8 mouse cellular contexts compared by ENCODE assay signal in the genomic region with DNA sequence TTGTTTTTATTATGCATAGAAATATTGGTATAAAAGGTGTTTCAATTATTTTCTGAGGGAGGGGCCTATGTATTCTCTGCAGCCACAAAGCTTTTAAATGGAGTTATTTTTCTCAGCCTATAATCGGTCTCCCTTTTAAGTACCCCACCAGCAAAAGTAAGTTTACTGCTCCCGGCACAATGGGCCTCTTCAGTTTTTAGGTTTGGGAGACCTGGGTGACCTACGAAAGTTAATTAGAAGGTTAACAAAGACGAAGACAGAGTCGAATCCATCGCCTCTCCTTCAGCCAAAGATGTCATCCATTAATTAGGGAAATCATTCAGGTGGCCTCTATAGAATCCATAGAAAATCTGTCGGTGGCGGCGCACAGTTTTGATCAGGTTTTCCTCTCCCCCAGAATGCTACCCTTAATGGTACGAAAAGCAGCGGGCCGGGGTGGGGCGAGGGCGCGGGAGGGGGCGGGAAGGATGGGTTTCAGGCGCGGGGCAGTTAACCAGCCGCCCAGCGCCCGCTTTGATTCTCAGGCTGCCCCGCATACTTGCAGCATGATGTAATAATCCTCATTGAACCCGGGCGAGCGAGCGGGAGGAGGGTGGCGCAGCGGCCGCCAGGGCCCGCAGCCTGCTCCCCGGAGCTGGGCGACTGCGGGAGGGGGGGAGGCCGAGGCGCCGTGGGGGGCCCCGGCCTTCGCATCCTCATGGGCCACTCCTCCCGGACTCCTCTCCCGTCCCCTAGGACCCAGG. TPM values are rescaled to one million over a fixed set of nuclear protein-coding genes. Genes with fewer than 3 reads are reported as not detected.
A peak's percentile ranks its signal among the peaks of the same experiment; 100 is the strongest.
DNase-seq lines count a peak whose midpoint lies in the region; ATAC-seq and TF ChIP-seq lines count a peak whose summit lies in the region.

No protein-coding gene starts in this region.

- H3K4me3 ChIP-seq in kidney, embryonic 15.5 days (replicated peaks): peak overlapping the region; percentile 31
- peak overlapping the region; percentile 29 for H3K4me3 ChIP-seq in hindbrain, embryonic 13.5 days
- H3K4me3 ChIP-seq in midbrain, embryonic 12.5 days: peak overlapping the region; percentile 43

- TF ChIP-seq CTCF in brain, embryonic 14.5 days (IDR thresholded peaks at IDR 0.05; ENCODE audit: borderline replicate concordance, extremely low read depth, insufficient read depth, insufficient read length): 0 out of 2 replicates have a peak, but pooled peaks have one; percentile 14

- no peak for DNase-seq in kidney, adult 11 months
- DNase-seq in brain, embryonic 14.5 days (ENCODE audit: low read depth): peak; percentile 92
- DNase-seq in layer of hippocampus, adult 18-20 months (ENCODE audit: low spot score in 2 of 2): no peak
- no peak for DNase-seq in frontal cortex, adult 2 months (ENCODE audit: extremely low spot score in 1 of 2, low spot score in 1 of 2)
- no peak for DNase-seq in frontal cortex, postnatal 36 days (ENCODE audit: low spot score in 2 of 2)

- H3K9ac ChIP-seq in kidney, embryonic 15.5 days: no peak overlapping the region
- H3K9ac ChIP-seq in hindbrain, embryonic 13.5 days: no peak overlapping the region
- H3K9ac ChIP-seq in midbrain, embryonic 12.5 days (replicated peaks): peak overlapping the region; percentile 52

- TF ChIP-seq POLR2A in brain, embryonic 14.5 days (IDR thresholded peaks at IDR 0.05; ENCODE audit: borderline replicate concordance, extremely low read depth, insufficient read depth, insufficient read length, poor library complexity, severe bottlenecking): no peak

- H3K9me3 ChIP-seq in kidney, embryonic 15.5 days (replicated peaks): no peaks in the 10 kb centered on the region
- 0 out of 2 replicates have a peak, but pooled peaks cover 4% of the 10 kb centered on the region for H3K9me3 ChIP-seq in hindbrain, embryonic 13.5 days
- H3K9me3 ChIP-seq in midbrain, embryonic 12.5 days: no peaks in the 10 kb centered on the region

- under 1% methylated on average over 37 of the region's 40 CpGs for WGBS in kidney, embryonic 15.5 days
- WGBS in hindbrain, embryonic 13.5 days: under 1% methylated on average over 38 of the region's 40 CpGs
- under 1% methylated on average over 39 of the region's 40 CpGs for WGBS in midbrain, embryonic 12.5 days

- peaks cover 7% of the 10 kb centered on the region for H3K4me1 ChIP-seq in kidney, embryonic 15.5 days
- H3K4me1 ChIP-seq in hindbrain, embryonic 13.5 days (replicated peaks): peaks cover 5% of the 10 kb centered on the region
- H3K4me1 ChIP-seq in midbrain, embryonic 12.5 days: peaks cover 34% of the 10 kb centered on the region

- H3K36me3 ChIP-seq in kidney, embryonic 15.5 days: no peaks in the 10 kb centered on the region
- H3K36me3 ChIP-seq in hindbrain, embryonic 13.5 days: no peaks in the 10 kb centered on the region
- H3K36me3 ChIP-seq in midbrain, embryonic 12.5 days: no peaks in the 10 kb centered on the region

- H3K27me3 ChIP-seq in kidney, embryonic 15.5 days: peaks cover 93% of the 10 kb centered on the region
- H3K27me3 ChIP-seq in hindbrain, embryonic 13.5 days: peaks cover 96% of the 10 kb centered on the region
- H3K27me3 ChIP-seq in midbrain, embryonic 12.5 days: peaks cover 83% of the 10 kb centered on the region

- ATAC-seq in kidney, embryonic 15.5 days (replicated peaks; ENCODE audit: low FRiP score): 0 out of 2 replicates have a peak, but pooled peaks have one; percentile 46
- 0 out of 2 replicates have a peak, but pooled peaks have one; percentile 28 for ATAC-seq in hindbrain, embryonic 13.5 days (ENCODE audit: low FRiP score)
- peak; percentile 80 for ATAC-seq in midbrain, embryonic 12.5 days (ENCODE audit: low FRiP score, low read depth)

- no peak overlapping the region for H3K27ac ChIP-seq in kidney, embryonic 15.5 days
- no peak overlapping the region for H3K27ac ChIP-seq in hindbrain, embryonic 13.5 days
- no peak overlapping the region for H3K27ac ChIP-seq in midbrain, embryonic 12.5 days (replicated peaks)

- H3K4me2 ChIP-seq in kidney, embryonic 15.5 days: peak overlapping the region; percentile 57
- peak overlapping the region; percentile 52 for H3K4me2 ChIP-seq in hindbrain, embryonic 13.5 days
- peak overlapping the region; percentile 71 for H3K4me2 ChIP-seq in midbrain, embryonic 12.5 days (replicated peaks)

RNA-seq across cellular contexts. Expression of gene Ostm1, which starts 30.2 kb away (rescaled TPM):
- 14.5 and 14.9 TPM in 2 replicates for polyA plus RNA-seq in kidney, embryonic 15.5 days (2015; fragmentation: Nextera tagmentation; extraction: Ambion mirVana)
- 29.2 and 37.4 TPM in 2 replicates for polyA plus RNA-seq in brain, embryonic 14.5 days (2012; rRNA removed)
- polyA plus RNA-seq in hindbrain, embryonic 13.5 days (2015; fragmentation: Nextera tagmentation; extraction: Ambion mirVana): 32.0 and 32.2 TPM in 2 replicates
- 35.4 and 40.1 TPM in 2 replicates for polyA plus RNA-seq in midbrain, embryonic 12.5 days (2016; fragmentation: Nextera tagmentation; extraction: Ambion mirVana)
- total RNA-seq in layer of hippocampus, adult 18-20 months (2021): 10 to 100 TPM; 58.9 to 59.8 TPM
- polyA plus RNA-seq in frontal cortex, adult 2 months (2012; rRNA removed): 42.6 and 45.7 TPM in 2 replicates

RNA-seq across cellular contexts. Expression of gene Nr2e1, which starts 30.4 kb away (rescaled TPM):
- 0.17 TPM in 1 of 2 replicates, not detected in the other for polyA plus RNA-seq in kidney, embryonic 15.5 days (2015; fragmentation: Nextera tagmentation; extraction: Ambion mirVana)
- polyA plus RNA-seq in brain, embryonic 14.5 days (2012; rRNA removed): 14.6 and 34.7 TPM in 2 replicates
- polyA plus RNA-seq in hindbrain, embryonic 13.5 days (2015; fragmentation: Nextera tagmentation; extraction: Ambion mirVana): 0.39 and 0.49 TPM in 2 replicates
- 35.2 and 46.5 TPM in 2 replicates for polyA plus RNA-seq in midbrain, embryonic 12.5 days (2016; fragmentation: Nextera tagmentation; extraction: Ambion mirVana)
- total RNA-seq in layer of hippocampus, adult 18-20 months (2021): 10 to 100 TPM; 13.1 to 15.3 TPM
- polyA plus RNA-seq in frontal cortex, adult 2 months (2012; rRNA removed): 13.8 and 14.4 TPM in 2 replicates

Comparison
In these comparisons a context has a peak if more than half of its experiments do, and no peak if none do; other contexts are left out.
1. ATAC-seq: peak in every context shown above with its lines; median percentile 80 in midbrain, embryonic 12.5 days; 46 in kidney, embryonic 15.5 days; 28 in hindbrain, embryonic 13.5 days.